Mouse (Mus musculus) heart, postnatal 0 days (tissue): ENCODE measurements around the gene Atg7.

ENCODE experiments used
- CTCF ChIP-seq: IDR thresholded peaks from 2 replicates; pipeline ENCODE4 v1.5.1; 2016; ENCODE audit warnings: antibody characterized with exemption, control low read depth, low read depth
- EP300 ChIP-seq: IDR thresholded peaks from 2 replicates; pipeline ENCODE4 v1.6.1; 2016; ENCODE audit warnings: antibody characterized with exemption, low read depth

- TF ChIP-seq CTCF (no peak), EP300 (no peak)
Measured at GRCm38 (mm10) chr6:114812779-114813178, 169.9 kb downstream of the Atg7 start.
